Mouse (Mus musculus) liver, adult (tissue): ENCODE data around the gene Egln2.

Source experiments
- GATA4 ChIP-seq: IDR thresholded peaks from 2 replicates; pipeline ENCODE4 v1.6.1; 2014; ENCODE audit warnings: mild to moderate bottlenecking, low read length; ENCODE audit not compliant: insufficient replicate concordance

The Egln2 gene

DNA sequence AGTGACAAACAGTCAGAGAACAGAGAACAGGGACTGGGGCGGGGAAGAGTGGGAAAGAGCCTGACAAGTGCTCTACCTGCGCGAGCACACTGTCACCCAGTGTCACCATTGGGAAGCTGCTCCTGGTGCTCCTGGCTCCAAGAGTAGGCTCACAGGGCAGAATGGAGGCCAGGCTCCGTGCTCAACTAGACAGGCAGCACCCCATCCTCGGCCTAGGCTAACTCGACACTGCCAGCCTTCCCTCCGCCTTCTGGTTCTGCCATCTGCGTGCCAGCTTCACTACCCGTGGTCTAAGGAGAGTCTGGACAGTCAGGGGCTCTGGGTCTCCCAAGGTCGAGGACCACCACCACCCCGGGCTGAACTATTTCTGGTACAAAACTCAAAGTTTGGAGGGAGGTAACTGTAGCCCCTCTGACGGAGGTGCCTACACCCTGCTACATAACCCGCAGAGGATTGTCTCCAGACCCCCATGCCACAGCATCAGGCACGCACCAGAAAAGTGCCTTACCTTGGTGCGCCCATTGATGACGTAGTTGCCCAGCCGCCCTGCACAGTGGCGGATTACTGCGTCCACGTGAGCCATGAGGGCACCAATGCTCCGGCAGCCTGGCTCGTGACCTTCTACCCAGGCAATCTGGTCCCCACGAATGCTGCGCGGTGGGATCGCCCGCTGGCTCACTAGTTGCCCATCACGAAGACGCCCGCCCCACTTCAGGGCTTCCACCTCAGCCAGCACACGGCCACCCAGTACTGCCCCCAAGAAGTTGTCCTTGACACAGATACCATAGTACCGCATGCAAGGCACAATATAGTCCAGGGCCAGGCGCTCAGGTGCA lies 2.3 kb downstream of the Egln2 start:
- no peak for TF ChIP-seq GATA4

DNA sequence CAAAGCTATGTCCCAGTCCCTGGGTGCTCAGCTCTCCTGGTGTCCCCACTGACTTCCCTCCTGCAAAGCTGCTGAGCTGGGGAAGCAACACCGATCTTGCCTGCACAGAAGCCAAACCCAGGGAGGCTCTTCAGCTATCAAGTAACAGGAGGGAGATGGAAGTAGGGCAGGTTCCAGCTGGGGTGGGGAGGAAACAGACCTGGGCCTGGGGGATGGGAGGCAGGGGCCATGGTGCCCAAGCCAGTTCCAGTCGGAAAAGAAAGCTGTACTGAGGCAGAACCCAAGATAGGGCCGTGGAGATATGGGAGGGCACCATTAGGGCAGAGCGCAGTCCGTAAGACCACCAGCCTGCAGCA lies 3.2 kb downstream of the Egln2 start:
- TF ChIP-seq GATA4 = no peak

DNA sequence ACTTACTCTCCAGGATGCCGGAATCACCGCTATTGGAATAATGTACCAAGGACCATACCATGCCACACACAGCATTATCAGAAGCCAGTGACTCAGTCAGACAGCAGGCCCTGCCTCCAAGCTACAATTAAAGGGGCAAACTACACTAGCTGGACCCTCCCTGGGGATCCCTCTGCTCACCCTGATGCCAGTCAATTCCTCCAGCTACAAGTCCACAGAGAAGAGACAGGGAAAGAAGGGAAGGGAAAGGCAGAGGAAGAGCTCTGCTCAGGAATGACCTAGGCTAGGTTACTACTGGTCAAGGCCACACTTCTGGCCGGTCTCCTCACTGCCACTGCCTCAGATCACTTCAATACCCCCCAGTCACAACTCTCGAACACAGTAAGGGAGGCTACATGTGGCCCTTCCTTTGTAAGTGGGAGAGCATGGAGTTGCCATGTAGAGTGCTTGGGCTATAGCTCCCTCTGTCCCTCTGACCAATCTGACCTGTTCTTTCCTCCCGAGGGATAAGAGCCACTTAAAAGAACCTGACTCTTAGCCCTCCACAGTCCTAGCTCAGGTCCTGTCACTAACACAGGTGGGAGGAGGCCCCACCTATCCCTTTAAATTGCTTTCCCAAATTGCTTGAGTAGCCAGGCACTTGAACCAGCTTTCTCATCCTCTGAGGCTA lies 3.7 kb downstream of the Egln2 start:
- no peak for TF ChIP-seq GATA4

DNA sequence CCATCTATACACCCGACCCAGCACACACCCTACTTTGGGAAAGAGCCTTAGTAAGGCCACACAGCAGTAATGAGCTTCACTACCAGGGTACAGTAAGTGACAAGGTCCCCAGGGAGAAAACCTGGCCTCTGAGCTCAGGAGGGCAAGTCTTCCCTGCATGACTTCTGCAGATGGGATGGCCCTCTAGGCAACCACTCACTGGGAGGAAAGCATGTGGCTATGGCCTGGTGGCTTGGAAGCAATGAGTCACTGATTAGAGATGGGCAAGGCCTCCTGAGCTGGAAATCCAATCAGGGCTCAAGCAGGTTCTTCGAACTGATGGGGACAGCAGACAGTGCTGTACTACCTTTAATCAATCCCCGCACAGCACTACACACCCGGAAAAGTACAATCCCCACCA lies 4.9 kb downstream of the Egln2 start:
- no peak for TF ChIP-seq GATA4

DNA sequence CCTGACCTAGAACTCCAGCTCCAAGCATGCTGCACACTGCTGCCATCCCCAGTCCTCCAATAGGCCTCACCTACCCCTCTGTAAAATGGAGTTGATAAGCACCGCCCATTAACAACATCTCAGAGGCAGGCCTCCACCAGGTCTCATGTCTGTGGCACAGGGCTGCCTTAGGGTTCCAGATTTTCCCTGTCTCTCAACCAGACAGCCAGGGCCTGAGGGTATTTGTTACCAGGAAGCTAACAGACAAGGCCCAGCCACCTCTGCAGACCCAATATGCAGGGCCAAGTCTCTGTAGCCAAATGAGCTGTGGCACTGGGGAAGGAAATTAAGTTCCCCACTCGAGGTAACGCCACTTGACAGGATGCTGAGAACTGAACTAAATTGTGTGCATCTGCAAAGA lies 5.7 kb downstream of the Egln2 start:
- TF ChIP-seq GATA4 = no peak

DNA sequence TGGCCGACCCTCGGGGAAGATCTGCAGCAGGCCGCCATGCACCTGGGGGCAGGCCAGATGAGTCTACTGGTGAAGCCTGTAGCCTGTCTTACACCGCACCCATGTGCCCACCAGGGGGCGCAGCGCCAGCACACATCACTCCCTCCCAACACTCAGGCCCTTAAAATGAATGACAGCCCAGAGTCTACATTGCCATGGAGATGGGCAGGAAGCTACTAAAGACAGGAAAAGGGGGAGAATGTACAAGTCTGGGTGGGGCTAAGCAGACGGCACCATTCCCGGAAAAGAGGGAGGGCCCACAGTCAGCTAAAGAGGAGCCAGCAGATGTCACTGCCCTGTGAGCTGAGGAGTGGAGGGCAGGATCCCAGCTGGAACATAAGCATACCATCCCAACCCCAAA lies 6.7 kb downstream of the Egln2 start:
- no peak for TF ChIP-seq GATA4

DNA sequence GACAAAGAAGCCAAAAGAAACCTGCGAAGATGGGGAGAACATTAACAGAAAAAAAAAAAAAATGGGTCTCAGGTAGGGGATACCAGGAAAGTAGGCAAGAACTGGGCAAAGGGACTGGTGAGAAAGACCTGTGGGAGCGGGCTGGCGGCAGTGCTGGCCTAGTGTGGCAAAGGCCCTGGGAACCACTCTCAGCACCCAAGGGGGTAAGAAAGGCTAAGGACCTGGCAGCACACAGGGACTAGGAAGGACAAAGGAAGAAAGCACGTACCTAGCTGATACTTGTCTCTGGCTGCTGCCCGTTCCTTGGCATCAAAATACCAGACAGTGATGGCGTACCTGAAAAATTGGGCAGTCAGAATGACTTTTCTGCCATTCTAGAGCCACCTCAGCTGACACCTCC lies 7.3 kb downstream of the Egln2 start:
- TF ChIP-seq GATA4 = no peak

DNA sequence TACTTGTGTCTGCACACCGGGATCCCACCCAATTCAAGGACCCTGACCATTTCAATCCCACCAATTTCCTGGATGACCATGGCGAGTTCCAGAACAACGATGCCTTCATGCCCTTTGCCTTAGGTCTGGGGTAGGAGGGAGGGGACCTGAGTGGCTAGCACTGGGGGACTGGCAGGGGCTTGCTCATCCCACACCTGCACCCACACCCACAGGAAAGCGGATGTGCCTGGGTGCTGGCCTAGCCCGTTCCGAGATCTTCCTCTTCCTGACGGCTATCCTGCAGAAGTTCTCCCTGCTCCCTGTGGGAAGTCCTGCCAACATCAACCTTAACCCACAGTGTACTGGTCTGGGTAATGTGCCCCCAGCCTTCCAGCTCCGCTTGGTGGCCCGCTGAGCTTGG lies 8.4 kb downstream of the Egln2 start:
- no peak for TF ChIP-seq GATA4

DNA sequence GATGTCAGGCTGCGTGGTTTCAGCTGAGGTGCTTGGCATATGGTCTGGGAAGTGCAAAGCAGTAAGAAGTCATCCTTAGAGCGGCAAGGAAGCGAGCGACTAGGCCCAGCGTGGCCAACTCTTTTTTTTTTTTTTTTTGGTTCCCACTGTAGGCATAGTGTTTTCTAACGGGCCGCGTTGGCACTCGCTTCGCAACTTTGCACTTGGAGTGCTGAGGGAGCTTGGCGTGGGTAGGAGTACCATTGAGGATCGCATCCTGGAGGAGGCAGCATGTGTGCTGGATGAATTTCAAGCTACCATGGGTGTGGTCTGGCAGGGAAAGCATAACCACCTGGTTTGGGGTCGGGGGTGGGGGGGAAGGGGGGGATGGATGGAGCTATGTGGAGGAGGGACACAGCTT lies 10.6 kb downstream of the Egln2 start:
- no peak for TF ChIP-seq GATA4

DNA sequence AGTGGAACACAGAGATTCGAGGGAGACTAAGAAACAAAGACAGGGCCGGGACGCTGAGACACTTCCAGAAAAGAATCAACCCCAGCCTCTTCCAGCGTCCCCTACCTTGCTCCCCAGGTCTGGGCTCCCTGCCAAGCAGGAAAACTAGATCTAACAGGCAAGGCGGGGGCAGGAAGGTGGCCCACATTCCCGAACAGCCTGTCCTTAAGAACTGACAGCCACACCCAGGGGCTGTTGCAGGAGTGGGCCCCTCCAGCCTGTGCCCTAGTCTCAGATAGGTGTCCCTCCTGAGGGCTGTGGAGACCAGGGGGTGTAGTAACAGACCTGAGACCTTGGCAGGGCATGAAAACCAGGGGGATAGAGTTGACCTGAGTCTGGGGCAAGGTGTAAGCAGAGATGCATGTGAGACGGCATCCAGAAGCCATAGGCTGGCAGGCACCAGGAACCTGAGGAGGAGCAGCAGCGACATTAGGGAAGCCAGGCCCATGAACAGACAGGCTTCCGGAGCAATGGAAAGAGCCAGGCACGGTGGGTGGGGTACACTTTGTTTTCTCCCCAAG lies 13.3 kb downstream of the Egln2 start, which contains the start of gene Cyp2t4:
Gene Cyp2t4 (plus strand): TSS at position 510 of the 560 bp plus-strand sequence.
- no peak for TF ChIP-seq GATA4

DNA sequence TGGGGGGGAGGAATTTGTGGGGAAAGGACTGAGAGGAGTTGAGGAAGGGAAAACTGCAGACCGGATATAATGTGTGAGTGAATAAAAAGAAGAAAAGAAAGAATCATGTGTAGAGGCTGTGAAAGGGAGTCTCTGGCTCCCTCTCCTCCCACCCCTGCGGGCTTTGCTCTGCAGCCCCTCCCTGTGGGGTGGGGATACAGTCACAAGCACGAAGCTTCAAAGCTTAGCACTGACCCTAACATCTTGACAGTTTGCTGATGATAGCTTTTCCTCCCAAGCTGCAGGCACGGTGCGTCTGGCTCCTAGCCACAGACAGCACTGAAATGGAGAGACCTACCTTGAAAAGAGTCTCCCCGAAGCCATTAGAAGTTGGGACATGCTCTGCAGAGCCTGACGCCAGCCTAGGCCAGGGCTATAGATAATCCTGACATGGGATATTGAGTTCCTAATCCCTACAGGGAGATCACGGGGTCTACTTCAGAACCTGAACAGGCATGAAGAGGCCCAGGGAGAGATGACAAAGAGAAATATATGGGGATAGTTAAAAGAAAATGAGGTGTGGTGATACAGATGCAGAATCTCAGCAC lies 30.1 kb downstream of the Egln2 start:
- no peak for TF ChIP-seq GATA4

DNA sequence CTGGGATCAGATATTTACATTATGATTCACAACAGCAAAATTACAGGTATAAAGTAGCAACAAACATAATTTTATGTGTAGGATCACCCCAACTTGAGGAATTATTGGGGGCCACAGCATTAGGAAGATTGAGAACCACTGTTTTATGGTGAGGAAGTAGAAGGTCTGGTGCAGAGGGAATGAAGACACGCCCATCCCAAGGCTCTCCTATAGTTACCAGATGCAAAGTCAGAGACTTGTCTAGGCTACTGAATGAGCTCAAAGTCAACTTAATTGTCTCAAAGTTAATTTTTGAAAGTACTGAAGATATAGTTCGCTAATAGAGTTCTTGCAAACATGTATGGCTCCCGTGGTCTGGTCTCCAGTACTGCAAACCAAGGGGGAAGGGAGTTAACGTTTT lies 32.8 kb downstream of the Egln2 start:
- no peak for TF ChIP-seq GATA4

DNA sequence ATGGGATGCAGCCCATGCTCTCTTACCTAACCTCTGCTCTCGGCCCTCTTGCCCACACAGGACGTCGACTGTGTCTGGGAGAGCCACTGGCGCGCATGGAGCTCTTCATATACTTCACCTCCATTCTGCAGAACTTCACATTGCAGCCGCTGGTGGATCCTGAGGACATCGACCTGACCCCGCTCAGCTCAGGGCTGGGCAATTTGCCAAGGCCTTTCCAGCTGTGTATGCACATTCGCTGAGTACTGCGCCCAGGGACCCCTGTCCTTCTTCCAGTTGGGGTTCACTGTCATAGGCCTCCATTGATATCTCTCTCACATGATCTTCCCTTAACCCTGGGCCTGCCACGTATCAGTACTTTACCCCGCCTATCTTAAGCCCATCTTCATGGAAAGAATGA lies 33.4 kb downstream of the Egln2 start:
- no peak for TF ChIP-seq GATA4

DNA sequence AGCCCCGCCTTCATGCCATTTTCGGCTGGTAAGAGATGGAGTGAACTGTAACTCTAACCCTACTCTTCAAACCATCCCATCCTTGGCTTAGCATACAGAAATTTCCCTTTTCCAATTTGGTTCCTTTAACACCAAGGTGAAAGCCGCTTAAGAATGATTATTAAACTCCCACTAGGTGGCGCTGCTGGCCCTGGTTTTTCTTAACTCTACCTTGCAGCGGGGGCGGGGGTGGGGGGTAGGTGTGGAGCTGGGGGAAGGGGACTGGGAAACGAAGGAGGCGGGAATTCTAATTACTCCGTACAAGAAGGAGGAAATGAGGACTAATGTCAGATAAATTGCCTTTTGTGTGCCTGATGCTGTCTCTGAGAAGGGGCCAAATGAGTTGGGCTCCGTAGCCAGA lies 34.0 kb downstream of the Egln2 start:
- no peak for TF ChIP-seq GATA4

DNA sequence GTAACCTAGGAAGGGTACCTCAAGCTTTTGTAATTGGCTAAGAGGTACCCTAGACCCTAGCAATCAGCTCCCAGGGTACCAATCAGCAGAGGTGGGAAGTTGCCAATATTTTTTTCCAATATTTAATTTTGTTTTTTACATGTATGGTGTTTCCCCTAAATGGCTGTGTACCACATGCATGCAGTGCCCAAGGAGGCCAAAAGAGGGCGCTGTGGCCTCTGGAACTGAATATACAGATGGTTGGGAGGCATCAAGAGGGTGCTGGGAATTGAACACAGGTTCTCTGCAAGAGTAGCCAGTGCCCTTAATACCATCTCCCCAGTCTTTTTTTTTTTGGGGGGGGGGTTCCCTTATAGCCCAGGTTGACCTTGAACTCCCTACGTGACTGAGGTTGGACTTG lies 35.2 kb downstream of the Egln2 start:
- no peak for TF ChIP-seq GATA4
